Mouse (Mus musculus) heart, embryonic 16.5 days (tissue): ENCODE data around the gene Cdk8. TPM values are rescaled to one million over a fixed set of nuclear protein-coding genes. Genes with fewer than 3 reads are reported as not detected.

Experiments used
- ATAC-seq: fragments of 200-750 bp; cut with Nextera tagmentation; replicated peaks from 2 replicates; pipeline ENCODE4 v1.8.0; 2017; ENCODE audit warnings: moderate number of reproducible peaks; ENCODE audit not compliant: insufficient read depth, low FRiP score; ENCODE audit errors: extremely low read depth
- H3K27ac ChIP-seq: fragments of 300-500 bp; sonication (generic); 2 replicates; pipeline ENCODE4 v1.5.1; 2014; ENCODE audit warnings: mild to moderate bottlenecking, low read length, control low read depth, moderate library complexity
- H3K27me3 ChIP-seq: fragments of 300-500 bp; sonication (generic); 2 replicates; pipeline ENCODE4 v1.6.1; 2014; ENCODE audit warnings: low read length, mixed read lengths; ENCODE audit not compliant: control insufficient read depth, insufficient read depth
- H3K36me3 ChIP-seq: fragments of 300-500 bp; sonication (generic); 2 replicates; pipeline ENCODE4 v1.6.1; 2014; ENCODE audit not compliant: control insufficient read depth, insufficient read depth
- H3K4me1 ChIP-seq: fragments of 300-500 bp; sonication (generic); 2 replicates; pipeline ENCODE4 v1.6.1; 2014; ENCODE audit warnings: low read length, mixed read lengths; ENCODE audit not compliant: control insufficient read depth, insufficient read depth
- H3K4me2 ChIP-seq: fragments of 300-500 bp; sonication (generic); 2 replicates; pipeline ENCODE4 v1.6.1; 2014; ENCODE audit warnings: low read depth, mild to moderate bottlenecking, control low read depth, low read length
- H3K4me3 ChIP-seq: fragments of 300-500 bp; sonication (generic); 2 replicates; pipeline ENCODE4 v1.5.1; 2014; ENCODE audit warnings: mild to moderate bottlenecking, control low read depth, low read length
- H3K9ac ChIP-seq: fragments of 300-500 bp; sonication (generic); 2 replicates; pipeline ENCODE4 v1.6.1; 2014; ENCODE audit warnings: low read length, control low read depth
- H3K9me3 ChIP-seq: fragments of 300-500 bp; sonication (generic); replicated peaks from 2 replicates; pipeline ENCODE4 v1.6.1; 2016; ENCODE audit warnings: low read length; ENCODE audit not compliant: control insufficient read depth
- WGBS: fragments of 180-500 bp; shearing (Covaris S2); extraction: QIAGEN DNeasy Blood & Tissue Kit; methylation state at CpG from one replicate; pipeline ENCODE4 v1.1.7; 2014; 5-methylcytosine and 5-hydroxymethylcytosine counted together
- polyA plus RNA-seq: library from polyadenylated mRNA; unstranded; fragments of >200 nt; fragmentation: Nextera tagmentation; extraction: Ambion mirVana; gene quantifications from 2 replicates; pipeline ENCODE4 v1.2.1, GENCODE M21; 2015

Gene Cdk8
- polyA plus RNA-seq, 1 experiment from 2014 or later = 6.9 TPM

GRCm38 (mm10) chr5:146265934-146266591, 35.0 kb downstream of the Cdk8 start:
- Histone ChIP-seq H3K4me1 (no peaks in the 10 kb centered on the region; the same call in 1 of the 2 replicates), H3K4me2 (no peak overlapping the region), H3K36me3 (peaks cover 3% of the 10 kb centered on the region; the same call in 1 of the 2 replicates), H3K9me3 (no peaks in the 10 kb centered on the region), H3K4me3 (no peak overlapping the region), H3K27ac (no peak overlapping the region), H3K27me3 (no peaks in the 10 kb centered on the region), H3K9ac (no peak overlapping the region)
- no peak for ATAC-seq
- 80% methylated on average over 5 of the region's 6 CpGs for whole genome bisulfite sequencing

GRCm38 (mm10) chr5:146267776-146268175, 36.7 kb downstream of the Cdk8 start:
- Histone ChIP-seq H3K4me3 (no peak overlapping the region), H3K4me1 (no peaks in the 10 kb centered on the region; the same call in 1 of the 2 replicates), H3K9ac (no peak overlapping the region), H3K9me3 (no peaks in the 10 kb centered on the region), H3K27me3 (no peaks in the 10 kb centered on the region), H3K4me2 (no peak overlapping the region), H3K36me3 (peaks cover 7% of the 10 kb centered on the region; the same call in 1 of the 2 replicates), H3K27ac (no peak overlapping the region)
- 85% methylated on average over 7 of the region's 7 CpGs for WGBS
- no peak for ATAC-seq

GRCm38 (mm10) chr5:146270593-146270992, 39.6 kb downstream of the Cdk8 start:
- no peak overlapping the region for H3K27ac ChIP-seq
- peaks cover 10% of the 10 kb centered on the region for H3K36me3 ChIP-seq
- H3K4me3 ChIP-seq = no peak overlapping the region
- ATAC-seq = no peak
- H3K4me1 ChIP-seq = no peaks in the 10 kb centered on the region
- 87% methylated on average over 9 of the region's 9 CpGs for WGBS
- no peaks in the 10 kb centered on the region for H3K27me3 ChIP-seq
- H3K4me2 ChIP-seq = no peak overlapping the region
- no peak overlapping the region for H3K9ac ChIP-seq
- H3K9me3 ChIP-seq = no peaks in the 10 kb centered on the region

DNA sequence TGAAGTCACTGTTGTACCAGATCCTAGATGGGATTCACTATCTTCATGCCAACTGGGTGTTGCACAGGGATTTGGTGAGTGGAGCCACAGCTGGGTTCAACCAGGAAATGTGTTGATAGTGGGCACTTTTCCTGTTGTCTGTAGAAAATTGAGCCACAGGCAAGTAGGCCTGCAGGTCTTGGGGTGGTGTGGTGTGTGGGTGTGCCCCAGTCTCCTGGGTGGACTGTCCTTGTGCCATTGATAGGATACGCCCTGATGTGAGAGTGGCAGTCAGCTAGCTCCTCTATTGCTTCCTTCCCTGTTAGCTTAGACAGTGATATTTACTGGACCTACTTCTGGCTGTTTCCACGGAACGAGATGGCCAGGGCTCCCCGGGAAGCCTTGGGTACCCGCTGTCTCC, 40.6 kb downstream of the Cdk8 start:
- H3K4me1 ChIP-seq = no peaks in the 10 kb centered on the region
- H3K9me3 ChIP-seq = no peaks in the 10 kb centered on the region
- no peak overlapping the region for H3K4me2 ChIP-seq
- H3K9ac ChIP-seq = no peak overlapping the region
- no peaks in the 10 kb centered on the region for H3K27me3 ChIP-seq
- no peak for ATAC-seq
- H3K4me3 ChIP-seq = no peak overlapping the region
- WGBS = 90% methylated on average over 5 of the region's 5 CpGs
- H3K36me3 ChIP-seq = peaks cover 10% of the 10 kb centered on the region
- no peak overlapping the region for H3K27ac ChIP-seq

GRCm38 (mm10) chr5:146273096-146273495, 42.1 kb downstream of the Cdk8 start:
- H3K27ac ChIP-seq = no peak overlapping the region
- H3K36me3 ChIP-seq = peaks cover 10% of the 10 kb centered on the region
- WGBS = 81% methylated on average over 4 of the region's 4 CpGs

GRCm38 (mm10) chr5:146274420-146275045, 43.5 kb downstream of the Cdk8 start:
- Histone ChIP-seq H3K4me1 (no peaks in the 10 kb centered on the region), H3K9me3 (no peaks in the 10 kb centered on the region), H3K9ac (no peak overlapping the region), H3K27ac (no peak overlapping the region), H3K36me3 (peaks cover 9% of the 10 kb centered on the region; the same call in 1 of the 2 replicates), H3K4me2 (no peak overlapping the region), H3K27me3 (no peaks in the 10 kb centered on the region), H3K4me3 (no peak overlapping the region)
- no peak for ATAC-seq
- WGBS = 79% methylated on average over 4 of the region's 4 CpGs

More at GRCm38 (mm10) chr5:146273096-146273495, 42.1 kb downstream of the Cdk8 start:
- no peaks in the 10 kb centered on the region for H3K4me1 ChIP-seq
- H3K4me3 ChIP-seq = no peak overlapping the region
- ATAC-seq = no peak
- H3K4me2 ChIP-seq = no peak overlapping the region
- no peak overlapping the region for H3K9ac ChIP-seq
- no peaks in the 10 kb centered on the region for H3K9me3 ChIP-seq
- H3K27me3 ChIP-seq = no peaks in the 10 kb centered on the region

GRCm38 (mm10) chr5:146277513-146277912, 46.5 kb downstream of the Cdk8 start:
- no peak overlapping the region for H3K27ac ChIP-seq
- peaks cover 5% of the 10 kb centered on the region; the same call in 1 of the 2 replicates for H3K36me3 ChIP-seq
- no peak for ATAC-seq
- H3K27me3 ChIP-seq = no peaks in the 10 kb centered on the region
- no peak overlapping the region for H3K4me2 ChIP-seq
- no peaks in the 10 kb centered on the region for H3K4me1 ChIP-seq
- WGBS = 90% methylated on average over 4 of the region's 4 CpGs
- no peaks in the 10 kb centered on the region for H3K9me3 ChIP-seq
- H3K9ac ChIP-seq = no peak overlapping the region
- H3K4me3 ChIP-seq = no peak overlapping the region

GRCm38 (mm10) chr5:146280012-146280411, 49.0 kb downstream of the Cdk8 start:
- no peak overlapping the region for H3K4me3 ChIP-seq

DNA sequence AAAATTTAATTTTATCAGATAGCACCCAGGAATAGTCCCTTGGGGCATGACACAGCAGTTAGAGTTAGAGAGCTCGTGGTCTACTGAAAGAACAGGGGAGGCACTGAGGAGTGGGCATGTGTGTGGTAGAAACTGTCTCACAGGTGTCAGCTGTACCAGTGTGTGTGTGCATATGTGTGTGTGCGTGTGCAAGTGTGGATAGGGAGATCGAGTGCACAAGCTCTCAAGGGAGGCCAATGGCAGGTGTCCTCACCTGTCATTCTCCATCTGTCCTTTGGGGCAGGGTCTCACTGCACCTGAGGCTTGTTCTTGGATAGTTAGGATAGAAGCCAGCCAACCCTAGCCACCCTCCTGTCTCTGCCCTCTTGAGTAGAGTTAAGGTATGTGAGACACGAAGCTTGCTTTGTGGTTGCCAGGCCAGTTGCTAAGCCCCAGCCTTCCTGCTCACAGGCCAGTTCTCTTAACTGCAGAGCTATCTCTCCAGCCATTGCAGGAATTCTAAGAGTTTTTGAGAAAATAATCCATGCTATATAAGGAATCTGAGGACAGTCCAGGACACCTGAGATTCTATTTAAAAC, 50.3 kb downstream of the Cdk8 start:
- Histone ChIP-seq H3K27me3 (no peaks in the 10 kb centered on the region), H3K4me2 (no peak overlapping the region), H3K9ac (no peak overlapping the region), H3K9me3 (no peaks in the 10 kb centered on the region), H3K4me1 (no peaks in the 10 kb centered on the region), H3K27ac (no peak overlapping the region), H3K4me3 (no peak overlapping the region), H3K36me3 (peaks cover 6% of the 10 kb centered on the region; the same call in 1 of the 2 replicates)
- no peak for ATAC-seq
- 66% methylated on average over 4 of the region's 4 CpGs for WGBS

More at GRCm38 (mm10) chr5:146280012-146280411, 49.0 kb downstream of the Cdk8 start:
- Histone ChIP-seq H3K27ac (no peak overlapping the region), H3K27me3 (no peaks in the 10 kb centered on the region), H3K36me3 (0 out of 2 replicates have a peak, but pooled peaks cover 2% of the 10 kb centered on the region), H3K9me3 (no peaks in the 10 kb centered on the region), H3K9ac (no peak overlapping the region), H3K4me2 (no peak overlapping the region), H3K4me1 (no peaks in the 10 kb centered on the region)
- no peak for ATAC-seq
